Mouse (Mus musculus): Measurements from ENCODE around the gene Rex1bd.

DNA sequence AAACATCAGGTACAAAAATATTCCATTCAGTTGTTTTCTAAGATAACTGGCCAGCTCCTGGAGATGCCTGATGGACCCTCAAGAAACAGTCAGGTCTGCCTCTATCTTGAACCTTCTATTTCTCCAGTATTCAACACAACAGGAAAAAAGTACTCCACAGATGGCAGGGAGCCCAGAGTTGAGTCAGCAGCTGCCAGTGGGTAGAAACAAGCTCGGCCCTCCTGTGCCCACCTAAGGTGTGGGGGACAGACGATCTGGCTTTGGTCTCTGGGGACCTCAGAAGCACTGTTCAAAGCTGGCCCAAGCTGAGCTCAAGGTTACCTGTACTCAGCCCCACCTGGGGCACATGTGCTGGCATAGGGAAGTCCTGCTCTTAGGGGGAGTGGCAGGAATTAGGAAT is 6.9 kb upstream of the Rex1bd start:
- TF ChIP-seq CTCF (IDR thresholded peaks at IDR 0.05; ENCODE audit: extremely low read depth, insufficient read depth, low read length) (no peak), POLR2A (IDR thresholded peaks at IDR 0.05; ENCODE audit: extremely low read depth, insufficient read depth, low read length) (no peak)
